Mouse (Mus musculus): ENCODE measurements around the gene Pagr1a.

- TF ChIP-seq CTCF (IDR thresholded peaks at IDR 0.05; ENCODE audit: low read depth), result peak; percentile 99
- peak; percentile 70 for TF ChIP-seq EP300 (optimal IDR thresholded peaks at IDR 0.05)
Measured at GRCm38 (mm10) chr7:126975950-126976866, 40.9 kb downstream of the Pagr1a start, which contains the start of gene Cdiptos.
